ENCODE assay signal across 31 mouse cellular contexts in the genomic region with DNA sequence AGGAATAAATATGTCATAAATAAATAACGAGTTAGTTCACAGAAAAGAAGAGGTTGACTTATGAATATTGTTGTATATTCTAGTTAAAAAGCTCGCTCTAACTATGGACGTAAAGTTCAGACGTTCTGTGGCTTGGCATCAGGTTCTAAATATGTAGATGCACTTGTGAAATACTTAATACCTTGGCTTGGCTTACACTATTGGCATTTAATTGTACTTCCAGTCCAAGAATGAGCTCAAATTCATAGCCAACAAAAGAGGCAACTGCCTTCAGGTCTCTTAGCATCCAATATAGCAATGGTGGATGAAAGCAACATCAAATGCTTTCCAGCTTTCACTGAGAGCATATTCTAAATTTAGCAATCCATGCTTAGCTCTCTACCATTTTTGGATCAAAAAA.
"Had no signal": no experiment of that assay in that cellular context is flagged by ENCODE, and none has a peak within 500 bp of the region (broad histone marks: within the 10 kb centered on the region; RNA-seq: fewer than 3 reads in every experiment).

No protein-coding gene starts in this region.

- H3K9me3 ChIP-seq: limb, embryonic 10.5 days; limb, embryonic 12.5 days; limb, embryonic 13.5 days; limb, embryonic 15.5 days; liver, embryonic 12.5 days; liver, embryonic 13.5 days; liver, embryonic 15.5 days; lung, embryonic 15.5 days; midbrain, embryonic 10.5 days; midbrain, embryonic 12.5 days; midbrain, embryonic 13.5 days; midbrain, embryonic 15.5 days; neural tube, embryonic 12.5 days had no signal

- H3K9ac ChIP-seq: limb, embryonic 12.5 days; limb, embryonic 13.5 days; limb, embryonic 15.5 days; liver, embryonic 12.5 days; liver, embryonic 13.5 days; liver, embryonic 14.5 days; liver, embryonic 15.5 days; liver, postnatal 0 days; lung, embryonic 14.5 days; lung, embryonic 15.5 days; midbrain, embryonic 12.5 days; midbrain, embryonic 13.5 days; midbrain, embryonic 15.5 days; neural tube, embryonic 12.5 days had no signal

- ATAC-seq: liver, embryonic 12.5 days; liver, postnatal 0 days; lung, postnatal 0 days; midbrain, embryonic 13.5 days; midbrain, embryonic 15.5 days; midbrain, embryonic 16.5 days had no signal

- DNase-seq: left cerebral cortex, postnatal 4 days; liver; liver, embryonic 13.5 days; liver, postnatal 0 days; lung, adult 18-20 months; lung, adult 2 months; lung, embryonic 14.5 days; lung, postnatal 10 days; lung, postnatal 14 days; lung, postnatal 36 days; lung, postnatal 4 days; midbrain, embryonic 14.5 days had no signal

- H3K36me3 ChIP-seq: limb, embryonic 10.5 days; limb, embryonic 12.5 days; limb, embryonic 13.5 days; limb, embryonic 15.5 days; liver, embryonic 12.5 days; liver, embryonic 13.5 days; liver, embryonic 15.5 days; lung, embryonic 15.5 days; midbrain, embryonic 10.5 days; midbrain, embryonic 12.5 days; midbrain, embryonic 13.5 days; midbrain, embryonic 15.5 days; neural tube, embryonic 12.5 days had no signal

- H3K4me3 ChIP-seq: limb, embryonic 10.5 days; limb, embryonic 12.5 days; limb, embryonic 13.5 days; limb, embryonic 15.5 days; liver, embryonic 12.5 days; liver, embryonic 13.5 days; liver, embryonic 15.5 days; lung, embryonic 15.5 days; megakaryocyte, embryonic 14.5 days; midbrain, embryonic 10.5 days; midbrain, embryonic 12.5 days; midbrain, embryonic 13.5 days; midbrain, embryonic 15.5 days; myocyte; neural tube, embryonic 12.5 days had no signal

- H3K27ac ChIP-seq: limb, embryonic 10.5 days; limb, embryonic 12.5 days; limb, embryonic 13.5 days; limb, embryonic 15.5 days; liver, embryonic 12.5 days; liver, embryonic 13.5 days; liver, embryonic 14.5 days; liver, embryonic 15.5 days; lung, embryonic 15.5 days; macrophage; midbrain, embryonic 10.5 days; midbrain, embryonic 12.5 days; midbrain, embryonic 13.5 days; midbrain, embryonic 15.5 days; neural tube, embryonic 12.5 days had no signal

- H3K27me3 ChIP-seq: limb, embryonic 12.5 days; limb, embryonic 13.5 days; limb, embryonic 15.5 days; liver, embryonic 12.5 days; liver, embryonic 13.5 days; liver, embryonic 15.5 days; lung, embryonic 15.5 days; megakaryocyte, embryonic 14.5 days; midbrain, embryonic 12.5 days; midbrain, embryonic 13.5 days; midbrain, embryonic 15.5 days; neural tube, embryonic 12.5 days had no signal

- H3K4me2 ChIP-seq: limb, embryonic 12.5 days; limb, embryonic 13.5 days; limb, embryonic 15.5 days; liver, embryonic 12.5 days; liver, embryonic 13.5 days; liver, embryonic 15.5 days; lung, embryonic 14.5 days; lung, embryonic 15.5 days; midbrain, embryonic 11.5 days; midbrain, embryonic 12.5 days; midbrain, embryonic 13.5 days; midbrain, embryonic 15.5 days; neural tube, embryonic 12.5 days had no signal

- H3K4me1 ChIP-seq: limb, embryonic 10.5 days; limb, embryonic 12.5 days; limb, embryonic 13.5 days; limb, embryonic 15.5 days; liver, embryonic 12.5 days; liver, embryonic 13.5 days; liver, embryonic 15.5 days; lung, embryonic 15.5 days; megakaryocyte, embryonic 14.5 days; midbrain, embryonic 10.5 days; midbrain, embryonic 12.5 days; midbrain, embryonic 13.5 days; midbrain, embryonic 15.5 days; neural tube, embryonic 12.5 days had no signal
